9 mouse cellular contexts compared by ENCODE assay signal in the genomic region with DNA sequence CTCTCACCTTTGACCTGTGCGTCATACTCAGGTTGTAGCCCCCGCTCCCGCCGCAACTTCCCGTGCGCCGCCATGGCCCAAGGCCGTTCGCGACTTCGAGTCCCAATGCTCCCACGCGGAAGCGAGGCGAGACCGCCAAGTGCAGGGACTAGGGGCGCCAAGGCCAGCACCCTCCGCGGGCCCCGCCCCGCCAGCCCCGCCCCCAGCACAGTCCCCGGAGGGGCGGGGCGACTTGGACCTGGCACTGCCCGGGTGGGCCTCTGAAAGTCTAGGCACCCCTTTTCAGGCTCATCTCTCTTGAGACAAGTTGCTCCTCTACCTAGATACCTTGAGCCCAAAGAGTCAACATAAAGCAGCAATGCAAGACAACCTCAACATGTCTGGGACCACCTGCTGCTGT. TPM values are rescaled to one million over a fixed set of nuclear protein-coding genes. Genes with fewer than 3 reads are reported as not detected.
DNase-seq lines count a peak whose midpoint lies in the region; ATAC-seq and TF ChIP-seq lines count a peak whose summit lies in the region.
"Had no signal": no experiment of that assay in that cellular context is flagged by ENCODE, and none has a peak within 500 bp of the region (broad histone marks: within the 10 kb centered on the region; RNA-seq: fewer than 3 reads in every experiment).

No protein-coding gene starts in this region.

- ATAC-seq in hematopoietic stem cell, adult 5-6 weeks (replicated peaks in 1 of 2; ENCODE audit: insufficient read depth in 1 of 2, low FRiP score in 2 of 2, low TSS enrichment in 1 of 2, low read depth in 1 of 2, poor library complexity in 2 of 2, severe bottlenecking in 2 of 2) = peak; percentile 12 to 16; a peak in 2 of 4 replicates
- peak; percentile 31; the same call in 1 of the 2 replicates for ATAC-seq in liver, embryonic 12.5 days

- H3K9ac ChIP-seq in liver, embryonic 12.5 days = peak overlapping the region; percentile 61

- no peak for TF ChIP-seq CTCF in olfactory bulb, adult 2 months (IDR thresholded peaks at IDR 0.05; ENCODE audit: insufficient read depth, low read depth, low read length)

- H3K9me3 ChIP-seq in liver, embryonic 12.5 days (replicated peaks) = no peaks in the 10 kb centered on the region

- no peak for TF ChIP-seq POLR2A in olfactory bulb, adult 2 months (IDR thresholded peaks at IDR 0.05; ENCODE audit: insufficient read depth, low read depth, low read length)

- H3K4me1 ChIP-seq in liver, embryonic 12.5 days = peaks cover 50% of the 10 kb centered on the region
- H3K4me1 ChIP-seq in olfactory bulb, adult 2 months (ENCODE audit: control insufficient read depth, insufficient read depth, low read length) = peaks cover 5% of the 10 kb centered on the region; the same call in 1 of the 2 replicates

- H3K27me3 ChIP-seq in liver, embryonic 12.5 days (replicated peaks) = no peaks in the 10 kb centered on the region

- no peaks in the 10 kb centered on the region for H3K36me3 ChIP-seq in liver, embryonic 12.5 days

- H3K27ac ChIP-seq in liver, embryonic 12.5 days = peak overlapping the region; percentile 80
- H3K27ac ChIP-seq in olfactory bulb, adult 2 months (ENCODE audit: insufficient read depth, low read depth, low read length) = no peak overlapping the region

- DNase-seq in adrenal gland, adult 2 months = peak; percentile 24
- no peak for DNase-seq in adrenal gland, postnatal 4 days (ENCODE audit: low spot score in 2 of 2)
- peak; percentile 46 for DNase-seq in T-cell, adult 2 months (ENCODE audit: low spot score)
- DNase-seq in cerebellum, adult 9-10 months = no peak
- no peak for DNase-seq in urinary bladder, postnatal 36 days (ENCODE audit: low spot score in 2 of 2)

- H3K4me3 ChIP-seq in liver, embryonic 12.5 days = peak overlapping the region; percentile 50
- H3K4me3 ChIP-seq in olfactory bulb, adult 2 months (ENCODE audit: insufficient read depth, low read depth, low read length) = peak overlapping the region; percentile 16; the same call in 1 of the 2 replicates

- H3K4me2 ChIP-seq in liver, embryonic 12.5 days = peak overlapping the region; percentile 79

- 30% methylated on average over 19 of the region's 26 CpGs for WGBS in liver, embryonic 12.5 days (ENCODE audit: insufficient replicate concordance)
- 15% methylated on average over 26 of the region's 26 CpGs for WGBS in olfactory bulb, adult 2 months

RNA-seq across cellular contexts. Expression of a gene that starts 10.5 kb away (rescaled TPM):
- total RNA-seq in adrenal gland, adult 2 months (2021) = 1 to 10 TPM; 3.2 to 4.0 TPM
- polyA plus RNA-seq in adrenal gland, adult 2 months (2012; rRNA removed) = 9.9 and 11.1 TPM in 2 replicates
- 10 to 100 TPM in 1 of 2 experiments, 1 to 10 TPM in 1; 6.6 to 10.1 TPM for total RNA-seq in adrenal gland, postnatal 4 days (2021)
- total RNA-seq in hematopoietic stem cell, adult 5-6 weeks (2017) = 46.5 and 80.0 TPM in 2 replicates
- 7.1 and 8.6 TPM in 2 replicates for polyA plus RNA-seq in liver, embryonic 12.5 days (2016; fragmentation: Nextera tagmentation; extraction: Ambion mirVana)
- not detected in 2 replicates for polyA plus RNA-seq in olfactory bulb, adult 2 months (2012; ENCODE audit: insufficient read depth, insufficient read length, low replicate concordance, missing spikeins)

RNA-seq across cellular contexts. Expression of a gene that starts 10.6 kb away (rescaled TPM):
- total RNA-seq in adrenal gland, adult 2 months (2021) = 10 to 100 TPM; 69.6 to 93.8 TPM
- polyA plus RNA-seq in adrenal gland, adult 2 months (2012; rRNA removed) = 53.6 and 56.1 TPM in 2 replicates
- 100 to 1,000 TPM in 1 of 2 experiments, 10 to 100 TPM in 1; 98.4 to 104 TPM for total RNA-seq in adrenal gland, postnatal 4 days (2021)
- 130 and 136 TPM in 2 replicates for total RNA-seq in hematopoietic stem cell, adult 5-6 weeks (2017)
- 140 and 148 TPM in 2 replicates for polyA plus RNA-seq in liver, embryonic 12.5 days (2016; fragmentation: Nextera tagmentation; extraction: Ambion mirVana)
- polyA plus RNA-seq in olfactory bulb, adult 2 months (2012; ENCODE audit: insufficient read depth, insufficient read length, low replicate concordance, missing spikeins) = not detected in 2 replicates

RNA-seq across cellular contexts. Expression of a gene that starts 15.3 kb away (rescaled TPM):
- total RNA-seq in adrenal gland, adult 2 months (2021) = 1 to 10 TPM; 8.6 to 9.7 TPM
- 2.6 and 4.4 TPM in 2 replicates for polyA plus RNA-seq in adrenal gland, adult 2 months (2012; rRNA removed)
- 10 to 100 TPM; 27.6 to 45.7 TPM for total RNA-seq in adrenal gland, postnatal 4 days (2021)
- 1.6 TPM in 1 of 2 replicates, not detected in the other for total RNA-seq in hematopoietic stem cell, adult 5-6 weeks (2017)
- polyA plus RNA-seq in liver, embryonic 12.5 days (2016; fragmentation: Nextera tagmentation; extraction: Ambion mirVana) = 0.11 and 0.38 TPM in 2 replicates
- polyA plus RNA-seq in olfactory bulb, adult 2 months (2012; ENCODE audit: insufficient read depth, insufficient read length, low replicate concordance, missing spikeins) = not detected in 2 replicates

RNA-seq across cellular contexts. Expression of a gene that starts 19.3 kb away (rescaled TPM):
- total RNA-seq in adrenal gland, adult 2 months (2021) = not detected
- not detected in 2 replicates for polyA plus RNA-seq in adrenal gland, adult 2 months (2012; rRNA removed)
- total RNA-seq in adrenal gland, postnatal 4 days (2021) = under 1 TPM in 1 of 2 experiments, not detected in 1; 0.76 TPM
- 0.13 and 0.15 TPM in 2 replicates for total RNA-seq in hematopoietic stem cell, adult 5-6 weeks (2017)
- polyA plus RNA-seq in liver, embryonic 12.5 days (2016; fragmentation: Nextera tagmentation; extraction: Ambion mirVana) = 0.08 and 0.13 TPM in 2 replicates
- not detected in 2 replicates for polyA plus RNA-seq in olfactory bulb, adult 2 months (2012; ENCODE audit: insufficient read depth, insufficient read length, low replicate concordance, missing spikeins)
- polyA plus RNA-seq: gonadal fat pad, adult 2 months had no signal

RNA-seq across cellular contexts. Expression of a gene that starts 19.5 kb away (rescaled TPM):
- total RNA-seq in adrenal gland, adult 2 months (2021) = 10 to 100 TPM; 20.2 to 29.6 TPM
- polyA plus RNA-seq in adrenal gland, adult 2 months (2012; rRNA removed) = 3.1 and 4.3 TPM in 2 replicates
- total RNA-seq in adrenal gland, postnatal 4 days (2021) = 10 to 100 TPM; 30.4 to 30.8 TPM
- total RNA-seq in hematopoietic stem cell, adult 5-6 weeks (2017) = 13.2 and 53.8 TPM in 2 replicates
- polyA plus RNA-seq in liver, embryonic 12.5 days (2016; fragmentation: Nextera tagmentation; extraction: Ambion mirVana) = 21.2 and 22.9 TPM in 2 replicates
- polyA plus RNA-seq in olfactory bulb, adult 2 months (2012; ENCODE audit: insufficient read depth, insufficient read length, low replicate concordance, missing spikeins) = not detected in 2 replicates

Comparison
In these comparisons a context has a peak if more than half of its experiments do, and no peak if none do; other contexts are left out.
1. DNase-seq: peak in adrenal gland, adult 2 months (single experiment) and T-cell, adult 2 months (single experiment); none in adrenal gland, postnatal 4 days (0 of 2), cerebellum, adult 9-10 months (single experiment) and urinary bladder, postnatal 36 days (0 of 2).